Mouse (Mus musculus) liver, embryonic 14.5 days (tissue): ENCODE measurements around the gene Tas1r1. TPM values are rescaled to one million over a fixed set of nuclear protein-coding genes. Genes with fewer than 3 reads are reported as not detected.

Experiments used
- ATAC-seq: fragments of 200-750 bp; cut with Nextera tagmentation; 2 replicates; pipeline ENCODE4 v1.8.0; 2017; ENCODE audit warnings: moderate number of reproducible peaks, mild to moderate bottlenecking, moderate library complexity; ENCODE audit not compliant: insufficient read depth
- DNase-seq, 3 experiments: peaks; one replicate each; pipeline ENCODE4 v3.0.0-alpha.2; 2012 to 2013; ENCODE audit warnings: low read depth in 3 of 3, low spot score in 3 of 3
- H3K27ac ChIP-seq: fragments of 300-500 bp; sonication (generic); 2 replicates; pipeline ENCODE4 v1.5.1; 2014; ENCODE audit warnings: moderate library complexity, mild to moderate bottlenecking, control low read depth, inconsistent platforms
- H3K27me3 ChIP-seq: fragments of 300-500 bp; sonication (generic); 2 replicates; pipeline ENCODE4 v1.6.1; 2014; ENCODE audit warnings: mild to moderate bottlenecking, low read length, moderate library complexity; ENCODE audit not compliant: control insufficient read depth, insufficient read depth
- H3K36me3 ChIP-seq: fragments of 300-500 bp; sonication (generic); replicated peaks from 2 replicates; pipeline ENCODE4 v1.6.1; 2014; ENCODE audit warnings: low read depth; ENCODE audit not compliant: control insufficient read depth, insufficient read depth
- H3K4me1 ChIP-seq, 2 experiments: fragments of 200-500 bp in 1 of 2; fragments of 300-500 bp in 1 of 2; sonication (generic) in 1 of 2; replicated peaks; 2 replicates each; pipeline ENCODE4 v1.6.1; 2012 to 2014; ENCODE audit warnings: antibody characterized with exemption in 1 of 2, inconsistent platforms in 1 of 2, low read length in 1 of 2; ENCODE audit not compliant: control insufficient read depth in 2 of 2, insufficient read depth in 2 of 2
- H3K4me2 ChIP-seq: fragments of 300-500 bp; sonication (generic); 2 replicates; pipeline ENCODE4 v1.6.1; 2014; ENCODE audit warnings: low read depth, mild to moderate bottlenecking, control low read depth, moderate library complexity
- H3K4me3 ChIP-seq, 2 experiments: fragments of 200-500 bp in 1 of 2; fragments of 300-500 bp in 1 of 2; sonication (generic) in 1 of 2; 2 replicates each; pipeline ENCODE4 v1.5.1; 2012 to 2014; ENCODE audit warnings: low read depth in 2 of 2, low read length in 2 of 2, mild to moderate bottlenecking in 2 of 2, control low read depth in 1 of 2, inconsistent platforms in 1 of 2, moderate library complexity in 1 of 2; ENCODE audit not compliant: insufficient read depth in 1 of 2
- H3K9ac ChIP-seq: fragments of 300-500 bp; sonication (generic); replicated peaks from 2 replicates; pipeline ENCODE4 v1.6.1; 2014; ENCODE audit warnings: mild to moderate bottlenecking, control low read depth, moderate library complexity
- H3K9me3 ChIP-seq: fragments of 300-500 bp; sonication (generic); 2 replicates; pipeline ENCODE4 v1.6.1; 2016; ENCODE audit warnings: low read length, mixed read lengths; ENCODE audit not compliant: control insufficient read depth
- CTCF ChIP-seq: IDR thresholded peaks from 2 replicates; pipeline ENCODE4 v1.5.1; 2016; ENCODE audit warnings: antibody characterized with exemption, low read depth, control low read depth
- EP300 ChIP-seq: IDR thresholded peaks from 2 replicates; pipeline ENCODE4 v1.6.1; 2016; ENCODE audit warnings: antibody characterized with exemption, low read depth
- WGBS: fragments of 180-500 bp; shearing (Covaris S2); extraction: QIAGEN DNeasy Blood & Tissue Kit; methylation state at CpG from one replicate; pipeline ENCODE4 v1.1.7; 2014; ENCODE audit not compliant: insufficient replicate concordance; 5-methylcytosine and 5-hydroxymethylcytosine counted together
- polyA plus RNA-seq, 2 experiments: library from polyadenylated mRNA; depleted of rRNA in 1 of 2; stranded (reverse) in 1 of 2; unstranded in 1 of 2; fragments of >200 nt; fragmentation: Nextera tagmentation in 1 of 2; extraction: Ambion mirVana in 1 of 2; gene quantifications; 2 replicates each; pipeline versions ENCODE4 v1.2.1 to v1.2.3; 2012 to 2014

Tas1r1 gene
- polyA plus RNA-seq, 2 experiments, result 0.03 TPM; not detected in 1

- no peak for DNase-seq
- no peaks in the 10 kb centered on the region for H3K27me3 ChIP-seq
- peaks cover 72% of the 10 kb centered on the region for H3K36me3 ChIP-seq
- H3K4me3 ChIP-seq, result no peak overlapping the region
- WGBS, result 85% methylated on average over 6 of the region's 6 CpGs
- H3K4me1 ChIP-seq, result peaks cover 2 to 6% of the 10 kb centered on the region in 2 experiments; a peak in 3 of 4 replicates
- ATAC-seq, result no peak
- H3K27ac ChIP-seq, result no peak overlapping the region
- no peak overlapping the region for H3K9ac ChIP-seq
- TF ChIP-seq EP300 (no peak), CTCF (no peak)
- no peak overlapping the region for H3K4me2 ChIP-seq
- H3K9me3 ChIP-seq, result no peaks in the 10 kb centered on the region
Measured at GRCm38 (mm10) chr4:152044609-152045008, 6.2 kb upstream of the Tas1r1 start.

- TF ChIP-seq EP300, result no peak
- no peak for TF ChIP-seq CTCF
- ATAC-seq (no peak), DNase-seq (no peak)
- Histone ChIP-seq H3K27me3 (no peaks in the 10 kb centered on the region), H3K9ac (no peak overlapping the region), H3K36me3 (peaks cover 65% of the 10 kb centered on the region), H3K4me1 (peaks cover 2 to 6% of the 10 kb centered on the region in 2 experiments; a peak in 3 of 4 replicates), H3K27ac (no peak overlapping the region), H3K9me3 (no peaks in the 10 kb centered on the region), H3K4me2 (no peak overlapping the region), H3K4me3 (no peak overlapping the region)
- WGBS, result 80% methylated on average over 3 of the region's 3 CpGs
Measured at GRCm38 (mm10) chr4:152043171-152043570, 4.8 kb upstream of the Tas1r1 start.

GRCm38 (mm10) chr4:152041924-152042641 lies 3.7 kb upstream of the Tas1r1 start:
- no peak overlapping the region for H3K27ac ChIP-seq
- H3K4me2 ChIP-seq, result no peak overlapping the region
- no peak overlapping the region for H3K9ac ChIP-seq
- H3K4me3 ChIP-seq, result no peak overlapping the region
- H3K4me1 ChIP-seq, result peaks cover 2 to 6% of the 10 kb centered on the region in 2 experiments; a peak in 3 of 4 replicates
- H3K36me3 ChIP-seq, result peaks cover 54% of the 10 kb centered on the region
- ATAC-seq (no peak), DNase-seq (no peak)
- WGBS, result 88% methylated on average over 22 of the region's 22 CpGs
- no peaks in the 10 kb centered on the region for H3K9me3 ChIP-seq
- TF ChIP-seq EP300 (no peak), CTCF (no peak)
- no peaks in the 10 kb centered on the region for H3K27me3 ChIP-seq

GRCm38 (mm10) chr4:152039831-152040310 lies 1.5 kb upstream of the Tas1r1 start:
- peaks cover 37% of the 10 kb centered on the region for H3K36me3 ChIP-seq
- H3K27ac ChIP-seq, result no peak overlapping the region
- DNase-seq, result no peak
- WGBS, result 2% methylated on average over 25 of the region's 25 CpGs
- peaks cover 2 to 6% of the 10 kb centered on the region in 2 experiments; a peak in 3 of 4 replicates for H3K4me1 ChIP-seq
- peak overlapping the region; percentile 83 to 93 for H3K4me3 ChIP-seq
- H3K4me2 ChIP-seq, result peak overlapping the region; percentile 75
- H3K9ac ChIP-seq, result peak overlapping the region; percentile 67
- no peaks in the 10 kb centered on the region for H3K27me3 ChIP-seq
- TF ChIP-seq EP300, result no peak
- TF ChIP-seq CTCF, result no peak
- H3K9me3 ChIP-seq, result no peaks in the 10 kb centered on the region
- no peak for ATAC-seq

- Histone ChIP-seq H3K4me2 (peak within 1 kb of the TSS; percentile 75), H3K27me3 (no peaks in the 10 kb centered on the region), H3K9ac (peak within 1 kb of the TSS; percentile 67), H3K9me3 (no peaks in the 10 kb centered on the region), H3K4me1 (peaks cover 2 to 6% of the 10 kb centered on the region in 2 experiments; a peak in 3 of 4 replicates), H3K36me3 (peaks cover 31% of the 10 kb centered on the region), H3K27ac (no peak within 1 kb of the TSS), H3K4me3 (peak within 1 kb of the TSS; percentile 83 to 93)
- ATAC-seq (peak; percentile 86), DNase-seq (peak; percentile 73 to 81 (median 77))
- under 1% methylated on average over 81 of the region's 86 CpGs for WGBS
- TF ChIP-seq EP300 (peak; percentile 80), CTCF (peak; percentile 95)
Measured at GRCm38 (mm10) chr4:152038985-152039830, 840 bp upstream of the Tas1r1 start, which contains the start of gene Nol9. Nol9 (plus strand) TSS chr4:152039321.
